Mouse (Mus musculus): ENCODE measurements around the gene Igdcc3. TPM values are rescaled to one million over a fixed set of nuclear protein-coding genes. Genes with fewer than 3 reads are reported as not detected.

The Igdcc3 gene
- total and polyA plus RNA-seq, 2 experiments from 2014 or later: 0.11 TPM; not detected in 1

DNA sequence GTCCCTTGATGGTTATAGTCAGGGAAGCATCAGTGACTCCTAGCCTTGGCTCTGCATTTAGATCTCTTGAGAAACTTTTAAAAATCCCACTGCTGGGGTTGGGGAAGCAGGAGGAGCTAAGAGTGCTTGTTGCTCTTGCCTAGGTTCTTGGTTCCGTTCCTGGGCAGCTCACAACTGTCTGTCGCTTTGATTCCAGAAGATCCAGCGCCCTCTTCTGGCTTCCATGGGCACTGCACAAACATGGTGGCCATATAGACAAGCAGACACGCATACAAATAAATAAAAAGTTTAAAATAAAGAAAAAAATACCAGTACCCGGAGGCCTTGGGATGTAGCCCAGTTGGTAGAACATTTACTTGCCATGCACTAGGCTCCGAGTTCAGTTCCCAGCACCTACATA is 89.3 kb downstream of the Igdcc3 start:
- no peak for TF ChIP-seq EP300 (IDR thresholded peaks at IDR 0.05; ENCODE audit: low read depth)
- TF ChIP-seq CTCF (IDR thresholded peaks at IDR 0.05; ENCODE audit: low read depth): no peak
- WGBS: 72% methylated on average over 6 of the region's 6 CpGs
- H3K9ac ChIP-seq (replicated peaks; ENCODE audit: low read depth, low read length): no peak overlapping the region
- H3K27me3 ChIP-seq (ENCODE audit: control insufficient read depth, insufficient read depth, low read length): no peaks in the 10 kb centered on the region
- no peak overlapping the region for H3K4me2 ChIP-seq (ENCODE audit: low read depth, low read length)
- no peaks in the 10 kb centered on the region for H3K4me1 ChIP-seq (ENCODE audit: control insufficient read depth, insufficient read depth)
- H3K9me3 ChIP-seq (replicated peaks; ENCODE audit: control insufficient read depth, low read length): no peaks in the 10 kb centered on the region
- ATAC-seq (ENCODE audit: insufficient read depth, low read depth): no peak
- no peak overlapping the region for H3K4me3 ChIP-seq (ENCODE audit: low read depth, low read length)
- no peak for DNase-seq (ENCODE audit: low spot score)
- H3K36me3 ChIP-seq (replicated peaks; ENCODE audit: control insufficient read depth, insufficient read depth, low read length): peaks cover 45% of the 10 kb centered on the region
- H3K27ac ChIP-seq (ENCODE audit: low read depth): no peak overlapping the region

- no peaks in the 10 kb centered on the region for H3K9me3 ChIP-seq (replicated peaks; ENCODE audit: control insufficient read depth, low read length)
- no peaks in the 10 kb centered on the region for H3K27me3 ChIP-seq (ENCODE audit: control insufficient read depth, insufficient read depth, low read length)
- H3K4me2 ChIP-seq (ENCODE audit: low read depth, low read length): no peak overlapping the region
- TF ChIP-seq CTCF (IDR thresholded peaks at IDR 0.05; ENCODE audit: low read depth) (no peak), EP300 (IDR thresholded peaks at IDR 0.05; ENCODE audit: low read depth) (no peak)
- ATAC-seq (ENCODE audit: insufficient read depth, low read depth) (no peak), DNase-seq (ENCODE audit: low spot score) (no peak)
- H3K27ac ChIP-seq (ENCODE audit: low read depth): no peak overlapping the region
- H3K4me1 ChIP-seq (ENCODE audit: control insufficient read depth, insufficient read depth): no peaks in the 10 kb centered on the region
- WGBS: 69% methylated on average over 8 of the region's 8 CpGs
- H3K9ac ChIP-seq (replicated peaks; ENCODE audit: low read depth, low read length): no peak overlapping the region
- H3K36me3 ChIP-seq (replicated peaks; ENCODE audit: control insufficient read depth, insufficient read depth, low read length): peaks cover 48% of the 10 kb centered on the region
- H3K4me3 ChIP-seq (ENCODE audit: low read depth, low read length): no peak overlapping the region
Observed at GRCm38 (mm10) chr9:65231284-65231683, 90.3 kb downstream of the Igdcc3 start.

DNA sequence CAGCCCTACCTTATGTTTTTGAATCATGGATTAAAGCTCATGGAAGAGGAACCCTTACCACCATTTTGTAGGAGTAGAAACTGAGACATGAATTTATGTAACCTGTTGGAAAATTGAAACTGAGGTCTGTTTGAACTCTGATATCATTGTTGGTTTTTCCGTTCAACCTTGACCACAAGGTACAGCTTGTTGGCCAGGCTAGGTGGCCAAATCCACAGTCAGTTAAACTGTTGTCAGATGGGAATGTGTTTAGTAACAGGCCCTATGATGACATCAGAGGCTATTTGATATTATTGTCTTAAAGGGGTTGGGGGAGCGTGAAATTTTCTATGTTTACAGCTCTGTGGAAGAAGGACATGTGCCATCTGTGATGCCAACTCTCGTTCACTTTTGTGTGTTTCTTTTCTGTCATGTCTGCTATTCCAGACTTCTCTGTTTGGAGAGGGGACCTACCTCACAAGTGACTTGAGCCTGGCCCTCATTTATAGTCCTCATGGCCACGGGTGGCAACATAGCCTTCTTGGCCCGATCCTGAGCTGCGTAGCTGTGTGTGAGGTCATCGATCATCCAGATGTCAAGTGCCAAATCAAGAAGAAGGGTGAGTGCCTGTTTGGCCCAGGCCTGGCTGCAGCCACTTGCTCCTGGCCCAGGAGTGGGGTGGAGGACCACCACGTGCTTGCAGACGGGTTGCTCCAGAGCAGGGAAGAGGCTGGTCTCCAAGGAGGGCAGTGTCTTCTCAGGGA is 92.4 kb downstream of the Igdcc3 start:
- H3K4me3 ChIP-seq (ENCODE audit: low read depth, low read length): no peak overlapping the region
- H3K9me3 ChIP-seq (replicated peaks; ENCODE audit: control insufficient read depth, low read length): no peaks in the 10 kb centered on the region
- no peak overlapping the region for H3K9ac ChIP-seq (replicated peaks; ENCODE audit: low read depth, low read length)
- DNase-seq (ENCODE audit: low spot score) (no peak), ATAC-seq (ENCODE audit: insufficient read depth, low read depth) (no peak)
- TF ChIP-seq EP300 (IDR thresholded peaks at IDR 0.05; ENCODE audit: low read depth) (no peak), CTCF (IDR thresholded peaks at IDR 0.05; ENCODE audit: low read depth) (no peak)
- no peak overlapping the region for H3K4me2 ChIP-seq (ENCODE audit: low read depth, low read length)
- 85% methylated on average over 9 of the region's 9 CpGs for WGBS
- H3K4me1 ChIP-seq (ENCODE audit: control insufficient read depth, insufficient read depth): no peaks in the 10 kb centered on the region
- peaks cover 54% of the 10 kb centered on the region for H3K36me3 ChIP-seq (replicated peaks; ENCODE audit: control insufficient read depth, insufficient read depth, low read length)
- H3K27ac ChIP-seq (ENCODE audit: low read depth): no peak overlapping the region
- H3K27me3 ChIP-seq (ENCODE audit: control insufficient read depth, insufficient read depth, low read length): no peaks in the 10 kb centered on the region

- H3K4me2 ChIP-seq (ENCODE audit: low read depth, low read length): no peak overlapping the region
- no peaks in the 10 kb centered on the region for H3K4me1 ChIP-seq (ENCODE audit: control insufficient read depth, insufficient read depth)
- H3K9ac ChIP-seq (replicated peaks; ENCODE audit: low read depth, low read length): no peak overlapping the region
- ATAC-seq (ENCODE audit: insufficient read depth, low read depth): no peak
- DNase-seq (ENCODE audit: low spot score): no peak
- peaks cover 54% of the 10 kb centered on the region for H3K36me3 ChIP-seq (replicated peaks; ENCODE audit: control insufficient read depth, insufficient read depth, low read length)
- TF ChIP-seq CTCF (IDR thresholded peaks at IDR 0.05; ENCODE audit: low read depth): no peak
- TF ChIP-seq EP300 (IDR thresholded peaks at IDR 0.05; ENCODE audit: low read depth): no peak
- H3K4me3 ChIP-seq (ENCODE audit: low read depth, low read length): no peak overlapping the region
- 74% methylated on average over 3 of the region's 3 CpGs for WGBS
- no peak overlapping the region for H3K27ac ChIP-seq (ENCODE audit: low read depth)
- no peaks in the 10 kb centered on the region for H3K9me3 ChIP-seq (replicated peaks; ENCODE audit: control insufficient read depth, low read length)
- no peaks in the 10 kb centered on the region for H3K27me3 ChIP-seq (ENCODE audit: control insufficient read depth, insufficient read depth, low read length)
Observed at GRCm38 (mm10) chr9:65234734-65235133, 93.7 kb downstream of the Igdcc3 start.

Other genes with a start within 250 kb of the Igdcc3 start
- gene Slc24a1, start 189.6 kb upstream of the Igdcc3 start, total RNA-seq (2014; rRNA removed; ENCODE audit: low replicate concordance): 0.08 TPM in 1 of 2 replicates, not detected in the other
- 0.05 TPM in 2 replicates for gene Slc24a1, start 189.6 kb upstream of the Igdcc3 start, polyA plus RNA-seq (2015; fragmentation: Nextera tagmentation; extraction: Ambion mirVana)
- gene Ints14, start 180.3 kb upstream of the Igdcc3 start, total RNA-seq (2014; rRNA removed; ENCODE audit: low replicate concordance): 34.6 and 36.4 TPM in 2 replicates
- 26.2 and 26.5 TPM in 2 replicates for gene Ints14, start 180.3 kb upstream of the Igdcc3 start, polyA plus RNA-seq (2015; fragmentation: Nextera tagmentation; extraction: Ambion mirVana)
- 24.6 and 37.4 TPM in 2 replicates for gene Hacd3, start 119.5 kb upstream of the Igdcc3 start, total RNA-seq (2014; rRNA removed; ENCODE audit: low replicate concordance)
- 35.8 and 37.4 TPM in 2 replicates for gene Hacd3, start 119.5 kb upstream of the Igdcc3 start, polyA plus RNA-seq (2015; fragmentation: Nextera tagmentation; extraction: Ambion mirVana)
- gene Dpp8, start 108.8 kb upstream of the Igdcc3 start, total RNA-seq (2014; rRNA removed; ENCODE audit: low replicate concordance): 39.4 TPM in 2 replicates
- 15.7 and 17.5 TPM in 2 replicates for gene Dpp8, start 108.8 kb upstream of the Igdcc3 start, polyA plus RNA-seq (2015; fragmentation: Nextera tagmentation; extraction: Ambion mirVana)
- 10.9 and 13.9 TPM in 2 replicates for gene Igdcc4, start 39.7 kb upstream of the Igdcc3 start, total RNA-seq (2014; rRNA removed; ENCODE audit: low replicate concordance)
- gene Igdcc4, start 39.7 kb upstream of the Igdcc3 start, polyA plus RNA-seq (2015; fragmentation: Nextera tagmentation; extraction: Ambion mirVana): 3.0 and 3.2 TPM in 2 replicates
- gene Parp16, start 54.2 kb downstream of the Igdcc3 start, total RNA-seq (2014; rRNA removed; ENCODE audit: low replicate concordance): 1.8 and 7.7 TPM in 2 replicates
- gene Parp16, start 54.2 kb downstream of the Igdcc3 start, polyA plus RNA-seq (2015; fragmentation: Nextera tagmentation; extraction: Ambion mirVana): 5.7 and 5.8 TPM in 2 replicates
- gene Cilp, start 124.0 kb downstream of the Igdcc3 start, total RNA-seq (2014; rRNA removed; ENCODE audit: low replicate concordance): 0.73 and 0.88 TPM in 2 replicates
- gene Cilp, start 124.0 kb downstream of the Igdcc3 start, polyA plus RNA-seq (2015; fragmentation: Nextera tagmentation; extraction: Ambion mirVana): 0.19 and 0.21 TPM in 2 replicates
- 37.4 and 37.8 TPM in 2 replicates for gene Clpx, start 153.1 kb downstream of the Igdcc3 start, total RNA-seq (2014; rRNA removed; ENCODE audit: low replicate concordance)
- 64.3 and 68.3 TPM in 2 replicates for gene Clpx, start 153.1 kb downstream of the Igdcc3 start, polyA plus RNA-seq (2015; fragmentation: Nextera tagmentation; extraction: Ambion mirVana)
- gene Pdcd7, start 204.9 kb downstream of the Igdcc3 start, total RNA-seq (2014; rRNA removed; ENCODE audit: low replicate concordance): 9.4 and 10.6 TPM in 2 replicates
- 4.7 and 5.9 TPM in 2 replicates for gene Pdcd7, start 204.9 kb downstream of the Igdcc3 start, polyA plus RNA-seq (2015; fragmentation: Nextera tagmentation; extraction: Ambion mirVana)
- gene Ubap1l, start 219.9 kb downstream of the Igdcc3 start, total RNA-seq (2014; rRNA removed; ENCODE audit: low replicate concordance): not detected in 2 replicates
- gene Ubap1l, start 219.9 kb downstream of the Igdcc3 start, polyA plus RNA-seq (2015; fragmentation: Nextera tagmentation; extraction: Ambion mirVana): 0.11 and 0.21 TPM in 2 replicates

Data from heart, postnatal 0 days (tissue).